Mouse (Mus musculus) left cerebral cortex, postnatal 10 days (tissue): ENCODE data around the gene Polr2l. TPM values are rescaled to one million over a fixed set of nuclear protein-coding genes. Genes with fewer than 3 reads are reported as not detected.
A peak's percentile ranks its signal among the peaks of the same experiment; 100 is the strongest.

Source experiments
- DNase-seq, 2 experiments: peaks; one replicate each; pipeline ENCODE4 v3.0.0; 2021 to 2022; ENCODE audit warnings: low spot score in 2 of 2, mixed read lengths in 1 of 2; ENCODE audit errors: extremely low spot score in 1 of 2
- intact Hi-C: fragments of 180-260 bp; cut with DNase I; formaldehyde crosslinking; loops from one replicate; pipeline ENCODE4 v1.15.1; 2025
- total RNA-seq, 2 experiments: library from RNA; stranded (reverse); gene quantifications; 2 replicates each; pipeline ENCODE4 v1.2.3; 2021

Gene Polr2l
- total RNA-seq, 2 experiments from 2014 or later, result 43.8 to 45.0 TPM

DNA sequence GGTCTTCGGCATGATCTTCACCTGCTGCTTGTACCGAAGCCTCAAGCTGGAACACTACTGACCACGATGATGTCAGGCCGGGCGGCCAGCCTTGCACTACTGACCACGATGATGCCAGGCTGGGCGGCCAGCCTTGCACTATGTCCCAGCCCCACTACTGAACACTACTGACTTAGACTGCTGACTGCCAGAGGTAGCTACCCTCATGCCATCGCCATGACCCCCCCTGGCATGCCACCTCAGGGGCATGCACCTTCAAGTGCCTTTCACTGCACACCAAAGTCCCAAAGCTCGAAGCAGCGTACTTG lies 4.3 kb downstream of the Polr2l start:
- no peak for DNase-seq
- intact Hi-C loops, result no loop called here

DNA sequence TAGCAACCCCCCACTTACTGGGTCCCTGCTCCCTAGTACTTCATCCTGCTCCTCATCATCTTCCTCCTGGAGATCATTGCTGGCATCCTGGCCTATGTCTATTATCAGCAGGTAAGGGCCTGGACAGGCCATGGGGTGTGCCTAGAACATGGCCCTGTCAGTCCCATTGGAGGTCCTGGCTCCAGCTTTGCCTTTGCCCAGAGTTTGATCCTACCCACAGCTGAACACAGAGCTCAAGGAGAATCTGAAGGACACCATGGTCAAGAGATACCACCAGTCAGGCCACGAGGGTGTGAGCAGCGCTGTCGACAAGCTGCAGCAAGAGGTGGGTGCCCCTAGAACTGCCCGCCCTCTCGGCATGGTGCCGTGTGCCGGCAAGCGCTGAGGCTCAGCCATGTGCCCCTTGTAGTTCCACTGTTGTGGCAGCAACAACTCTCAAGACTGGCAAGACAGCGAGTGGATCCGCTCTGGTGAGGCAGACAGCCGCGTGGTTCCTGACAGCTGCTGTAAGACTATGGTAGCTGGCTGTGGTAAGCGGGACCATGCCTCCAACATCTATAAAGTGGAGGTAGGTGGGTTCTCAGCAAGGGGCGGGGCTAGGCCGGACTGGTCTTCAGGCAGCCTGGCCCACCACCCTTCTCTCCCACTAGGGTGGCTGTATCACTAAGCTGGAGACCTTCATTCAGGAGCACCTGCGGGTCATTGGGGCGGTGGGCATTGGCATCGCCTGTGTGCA lies 4.9 kb downstream of the Polr2l start:
- intact Hi-C loops, result no loop called here
- DNase-seq, result no peak

DNA sequence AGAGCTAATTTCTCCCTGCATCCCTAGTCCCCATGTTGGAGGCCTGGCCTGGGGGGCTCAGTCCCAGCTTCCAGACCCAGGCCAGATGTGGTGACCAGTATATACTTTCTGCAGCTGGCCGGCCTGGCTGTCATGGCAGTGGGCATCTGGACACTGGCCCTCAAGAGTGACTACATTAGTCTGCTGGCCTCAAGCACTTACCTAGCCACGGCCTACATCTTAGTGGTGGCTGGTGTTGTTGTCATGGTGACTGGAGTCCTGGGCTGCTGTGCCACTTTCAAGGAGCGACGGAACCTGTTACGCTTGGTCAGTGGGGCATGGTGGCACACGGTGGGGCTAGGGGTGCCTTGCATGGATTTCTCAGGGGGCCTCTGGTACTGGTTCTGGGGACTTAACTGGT lies 5.6 kb downstream of the Polr2l start:
- DNase-seq, result no peak
- intact Hi-C loops, result no loop called here

DNA sequence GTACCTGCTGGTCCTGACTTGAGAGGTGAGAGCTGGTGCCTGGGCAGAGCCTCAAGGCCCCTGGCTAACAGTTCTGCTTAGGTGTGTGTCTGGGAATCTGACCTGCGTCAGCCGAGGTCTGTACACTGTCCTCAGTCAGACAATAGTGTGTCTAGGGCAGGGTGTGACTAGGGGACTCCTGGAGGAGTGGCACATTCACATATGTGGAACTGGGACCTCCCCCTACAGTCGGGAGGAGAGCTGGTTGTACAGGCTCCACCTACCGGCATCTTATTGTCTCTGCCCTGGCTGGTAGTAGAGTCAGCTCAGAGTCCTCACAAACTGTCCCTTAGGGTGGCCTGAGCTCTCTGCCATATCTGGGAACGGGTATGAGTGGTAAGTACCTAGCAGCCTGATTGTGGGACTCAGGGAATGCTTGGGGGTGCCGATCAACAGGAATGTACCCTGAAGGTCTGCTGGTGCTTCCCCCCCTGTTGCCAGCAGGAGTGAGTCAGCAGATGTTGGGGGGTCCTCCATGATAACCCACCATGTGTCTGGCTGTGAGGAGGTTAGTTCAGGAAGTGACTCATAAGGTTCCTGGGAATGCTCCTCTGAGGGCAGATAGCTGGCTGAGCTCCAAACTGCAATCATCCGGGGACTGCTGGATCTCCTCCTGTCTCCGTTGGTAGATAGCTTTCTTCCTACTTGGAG lies 6.3 kb downstream of the Polr2l start:
- peak in 1 of 2 experiments; percentile 78 for DNase-seq
- intact Hi-C loops, result no loop called here

DNA sequence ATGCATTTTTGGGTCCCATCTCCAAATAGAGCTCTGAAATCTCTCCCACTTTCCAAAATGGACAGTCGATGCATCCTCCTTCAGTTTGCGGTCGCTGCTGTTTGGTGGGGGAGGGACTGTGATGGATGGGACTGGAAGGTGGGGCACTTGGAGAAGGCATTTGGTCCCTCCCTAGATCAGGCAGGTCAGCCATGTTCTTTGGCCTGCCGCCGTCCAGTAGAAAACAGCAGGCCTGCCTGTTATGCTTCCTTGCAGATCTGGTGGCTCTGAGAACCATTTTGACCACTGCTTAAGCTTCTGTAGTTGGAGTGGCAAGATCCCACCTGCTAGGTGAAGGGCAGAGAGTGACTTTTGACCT lies 6.8 kb downstream of the Polr2l start:
- no peak for DNase-seq
- intact Hi-C loops, result no loop called here

GRCm38 (mm10) chr7:141467230-141468030 lies 7.5 kb downstream of the Polr2l start, which contains the start of gene Cd151:
Cd151 (plus strand) TSS chr7:141467392.
- intact Hi-C loops, result no loop called here
- peak; percentile 60 to 91 for DNase-seq

- intact Hi-C loops, result no loop called here
- no peak for DNase-seq
Measured at GRCm38 (mm10) chr7:141466607-141467148, 8.3 kb downstream of the Polr2l start.

DNA sequence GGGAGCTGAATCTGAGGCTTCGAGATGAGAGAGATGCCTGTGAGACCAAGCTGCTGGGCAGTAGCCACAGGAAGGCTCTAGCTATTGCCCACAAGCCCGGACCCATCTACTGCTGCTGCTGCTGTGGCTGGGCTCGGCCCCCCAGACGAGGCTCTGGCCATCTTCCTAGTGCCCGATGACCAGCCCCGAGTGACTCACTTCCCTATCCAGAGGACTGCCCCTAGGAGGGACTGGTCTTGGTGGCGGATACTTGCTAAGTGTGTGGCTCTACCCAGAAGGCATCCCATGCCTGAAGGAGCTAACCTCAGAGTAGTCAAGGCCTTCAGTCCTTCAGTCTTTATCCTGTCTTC lies 8.9 kb downstream of the Polr2l start:
- intact Hi-C loops, result no loop called here
- DNase-seq, result peak in 1 of 2 experiments; percentile 48

DNA sequence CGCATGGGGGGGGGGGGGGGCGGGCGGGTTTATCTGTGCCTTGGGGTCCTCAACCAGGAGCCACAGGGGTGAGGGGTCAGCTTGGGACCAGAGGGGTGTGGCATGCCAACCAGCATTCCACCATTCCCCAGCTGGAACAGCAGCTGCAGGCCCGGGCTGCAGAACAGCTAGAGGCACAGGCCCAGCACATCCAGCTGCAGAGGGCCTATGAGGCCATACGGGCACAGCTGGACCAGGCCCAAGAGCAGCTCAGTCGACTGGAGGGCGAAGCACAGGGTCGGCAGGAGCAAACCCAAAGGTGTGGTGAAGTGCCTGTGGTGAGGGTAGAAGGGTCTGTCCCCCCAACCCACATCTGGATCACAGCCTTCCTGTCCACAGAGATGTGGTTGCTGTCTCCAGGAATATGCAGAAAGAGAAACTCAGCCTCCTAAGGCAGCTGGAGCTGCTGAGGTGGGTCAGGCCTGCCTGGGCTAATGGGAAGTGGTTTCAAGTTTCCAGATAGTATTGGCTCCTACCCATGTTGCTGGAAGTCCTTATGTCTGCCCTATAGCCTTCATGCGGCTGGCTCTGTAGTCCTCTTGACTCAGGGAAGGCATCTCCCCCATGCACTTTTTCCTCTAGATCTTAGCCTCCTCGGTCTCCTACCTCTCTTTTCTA lies 9.4 kb downstream of the Polr2l start:
- intact Hi-C loops, result no loop called here

DNA sequence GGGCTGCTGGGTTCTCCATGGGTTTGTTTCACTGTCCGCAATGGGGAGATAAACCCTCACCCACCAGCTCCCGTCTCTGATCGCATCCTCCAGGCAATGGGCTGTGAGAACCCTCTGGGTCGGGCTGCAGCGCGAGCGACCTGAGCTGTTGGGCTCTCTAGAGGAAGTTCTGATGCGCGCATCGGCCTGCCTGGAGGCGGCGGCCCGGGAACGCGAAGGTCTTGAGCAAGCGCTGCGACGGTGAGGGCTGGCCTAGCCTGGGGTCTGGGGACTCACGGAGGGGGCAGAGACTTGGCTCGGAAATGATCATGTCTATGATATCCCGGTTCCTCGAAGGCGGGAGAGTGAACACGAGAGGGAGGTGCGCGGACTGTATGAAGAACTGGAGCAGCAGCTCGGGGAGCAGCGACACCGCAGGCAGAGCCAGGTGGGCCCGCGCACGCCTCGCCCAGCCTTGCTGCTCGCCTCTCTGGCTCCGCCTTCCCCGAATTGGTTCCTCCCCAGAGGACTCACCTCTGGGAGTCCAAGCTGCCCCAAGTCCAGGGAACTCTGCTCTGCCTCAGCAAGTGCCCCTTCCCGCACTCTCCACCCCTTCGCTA lies 10.2 kb downstream of the Polr2l start:
- peak in 1 of 2 experiments; percentile 62 for DNase-seq
- intact Hi-C loops, result no loop called here

More for the DNA sequence above, 9.4 kb downstream of the Polr2l start:
- peak in 1 of 2 experiments; percentile 58 for DNase-seq

GRCm38 (mm10) chr7:141463824-141464602 lies 10.9 kb downstream of the Polr2l start:
- DNase-seq, result peak in 1 of 2 experiments; percentile 83
- intact Hi-C loops, result no loop called here

DNA sequence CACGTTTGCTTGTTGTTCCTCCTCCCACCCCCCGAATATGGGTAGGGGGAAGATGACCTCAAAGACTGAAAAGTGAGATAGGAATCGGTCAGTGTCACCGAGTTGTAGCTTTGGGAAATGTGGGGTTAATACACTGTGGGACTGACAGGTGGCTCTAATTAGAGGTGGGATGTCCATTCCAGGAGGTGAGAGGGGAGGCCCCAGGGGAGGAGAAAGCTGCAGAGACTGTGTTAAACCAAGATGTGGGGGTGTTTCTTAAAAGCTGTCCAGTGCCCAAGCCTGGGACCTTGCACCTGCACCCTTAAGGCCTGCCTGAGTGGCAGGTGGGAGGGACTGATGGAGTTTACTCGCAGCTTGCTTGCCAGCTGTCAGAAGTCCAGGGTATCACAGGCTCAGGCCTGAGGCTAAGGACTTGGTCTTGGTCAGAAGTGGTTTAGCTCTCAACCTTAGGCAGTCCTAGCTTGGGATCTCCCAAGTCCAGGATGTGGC lies 12.6 kb downstream of the Polr2l start:
- DNase-seq, result peak in 1 of 2 experiments; percentile 42
- intact Hi-C loops, result no loop called here

- peak in 1 of 2 experiments; percentile 68 for DNase-seq
- intact Hi-C loops, result no loop called here
Measured at GRCm38 (mm10) chr7:141461521-141462332, 13.2 kb downstream of the Polr2l start.

DNA sequence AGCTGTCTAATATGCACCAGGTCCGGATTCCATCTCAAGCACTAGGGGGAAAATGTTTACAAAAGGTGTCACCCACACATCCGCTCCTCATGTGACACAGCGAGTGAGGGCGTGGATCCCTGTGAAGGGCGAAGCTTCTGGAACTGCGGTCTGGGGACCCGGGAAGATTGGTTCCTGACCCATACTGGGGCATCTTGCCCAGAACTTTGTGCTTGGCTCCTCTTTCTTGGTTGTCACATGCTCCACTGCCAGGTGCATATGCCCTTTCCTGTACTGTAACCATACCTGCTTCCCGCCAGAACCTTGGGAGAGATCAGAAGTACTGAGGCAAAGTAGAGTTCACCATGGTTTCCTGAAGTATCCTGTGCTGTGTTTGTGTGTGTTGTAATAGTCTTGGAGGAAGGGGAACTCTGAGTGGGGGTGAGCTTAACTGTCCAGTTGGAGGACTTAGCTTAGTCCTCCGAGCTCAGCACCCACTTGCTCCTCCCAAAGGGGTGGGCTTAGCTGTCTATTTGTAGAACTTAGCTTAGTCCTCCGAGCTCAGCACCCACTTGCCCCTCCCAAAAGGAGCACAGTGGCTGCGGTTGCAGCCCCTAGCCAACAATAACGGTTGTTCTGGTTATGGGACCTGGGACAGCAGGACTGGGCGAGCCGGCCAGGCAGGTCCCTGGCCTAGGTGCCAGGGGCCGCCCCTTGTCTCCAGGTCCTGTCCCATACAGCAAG lies 14.4 kb downstream of the Polr2l start, which contains the start of gene Cracr2b:
Gene Cracr2b, plus strand, starts transcription at position 704 of the 723 bp plus-strand sequence.
- peak in 1 of 2 experiments; percentile 56 for DNase-seq
- intact Hi-C loops, result no loop called here

GRCm38 (mm10) chr7:141460001-141460390 lies 14.9 kb downstream of the Polr2l start:
- no peak for DNase-seq
- intact Hi-C loops, result no loop called here

- DNase-seq, result no peak
- intact Hi-C loops, result no loop called here
Measured at GRCm38 (mm10) chr7:141459301-141459711, 15.6 kb downstream of the Polr2l start.
